Mouse (Mus musculus) A20 (cell line): ENCODE measurements around the gene Slc25a39.
"Not testable (repeated sequence)": the region's sequence is repeated elsewhere in the genome, so short reads cannot be mapped to it uniquely, and the experiment has no call there.

ENCODE experiments used
- DNase-seq: peaks from one replicate; pipeline ENCODE4 v3.0.0-alpha.2; 2011; ENCODE audit warnings: low read depth, low spot score

Gene Slc25a39

GRCm38 (mm10) chr11:102394421-102395124 lies 13.2 kb downstream of the Slc25a39 start:
- DNase-seq, result no peak

DNA sequence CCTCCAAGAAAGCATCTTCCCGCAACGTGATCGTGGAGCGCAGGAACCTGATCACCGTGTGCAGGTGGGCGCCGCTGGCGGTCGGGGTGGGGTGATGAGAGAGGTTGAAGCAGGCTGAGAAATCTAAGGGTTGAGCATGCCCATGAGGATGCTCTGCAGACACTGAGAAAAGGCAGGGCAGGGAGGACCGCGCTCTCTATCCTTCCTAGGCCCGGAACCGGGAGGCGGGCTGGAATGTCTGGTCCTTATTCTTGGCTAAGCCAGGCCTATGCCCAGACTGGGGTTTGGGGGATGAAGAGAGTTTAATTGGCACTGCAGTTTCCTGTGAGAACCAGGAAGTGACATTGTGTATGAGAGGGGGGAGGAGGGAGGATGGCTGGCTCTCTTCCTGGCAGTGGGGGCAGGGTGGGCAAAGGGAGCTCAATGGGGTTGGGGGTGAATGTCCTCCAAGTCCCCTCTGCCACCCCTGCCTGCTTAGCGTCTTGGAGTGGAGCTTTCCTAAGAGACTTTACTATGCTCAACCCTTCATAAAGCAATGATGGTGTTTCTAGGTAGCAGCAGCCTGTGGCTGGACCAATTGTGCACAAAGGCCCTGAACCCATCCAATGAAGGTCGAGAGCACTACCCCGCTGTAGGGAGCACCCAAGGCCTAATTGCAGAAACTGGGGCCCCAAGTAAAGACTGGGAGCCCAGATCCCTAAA lies 13.9 kb downstream of the Slc25a39 start:
- no peak for DNase-seq

- DNase-seq, result peak; percentile 78
Observed at GRCm38 (mm10) chr11:102393238-102393634, 14.5 kb downstream of the Slc25a39 start, which contains the start of gene Rundc3a. Gene Rundc3a, plus strand, starts transcription at chr11:102393403.

DNA sequence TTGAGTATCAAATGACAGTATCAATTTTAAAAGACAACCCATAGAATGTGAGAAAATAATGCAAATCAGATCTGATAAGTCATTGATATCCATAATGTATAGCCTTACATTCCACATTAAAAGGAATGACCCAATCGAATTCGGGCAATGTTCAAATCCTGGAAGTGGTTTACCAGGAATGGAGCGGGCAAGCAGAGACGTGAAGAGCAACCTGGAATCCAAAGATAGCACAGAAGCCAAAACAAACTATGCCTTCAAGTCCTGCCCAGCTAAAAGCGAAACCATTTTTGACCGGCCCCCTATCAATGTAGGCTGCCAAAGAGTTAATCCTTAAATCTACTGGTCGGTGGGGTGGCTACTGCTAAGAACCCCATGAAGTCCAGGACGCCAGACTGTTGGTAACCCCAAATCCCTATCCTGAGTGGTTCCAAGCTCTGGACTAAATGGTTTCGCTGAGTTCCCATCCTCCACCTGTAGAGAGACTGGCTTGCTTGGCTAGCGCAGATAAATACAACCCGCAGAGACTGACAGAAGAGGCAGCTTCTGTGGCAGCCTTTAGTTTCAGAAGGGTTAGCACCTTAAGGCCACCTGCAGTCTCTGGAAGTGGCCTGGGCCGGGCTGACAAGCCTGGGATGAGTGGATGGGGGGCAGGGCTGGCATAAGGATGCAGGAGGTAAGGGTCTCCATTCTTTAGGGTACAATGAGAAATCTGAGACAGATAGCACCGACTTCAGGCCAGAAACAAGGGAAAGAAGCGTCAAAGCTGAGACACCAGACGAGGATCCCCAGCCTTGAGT lies 15.1 kb downstream of the Slc25a39 start:
- no peak for DNase-seq

GRCm38 (mm10) chr11:102389436-102389835 lies 18.3 kb downstream of the Slc25a39 start:
- DNase-seq, result not testable (repeated sequence)

DNA sequence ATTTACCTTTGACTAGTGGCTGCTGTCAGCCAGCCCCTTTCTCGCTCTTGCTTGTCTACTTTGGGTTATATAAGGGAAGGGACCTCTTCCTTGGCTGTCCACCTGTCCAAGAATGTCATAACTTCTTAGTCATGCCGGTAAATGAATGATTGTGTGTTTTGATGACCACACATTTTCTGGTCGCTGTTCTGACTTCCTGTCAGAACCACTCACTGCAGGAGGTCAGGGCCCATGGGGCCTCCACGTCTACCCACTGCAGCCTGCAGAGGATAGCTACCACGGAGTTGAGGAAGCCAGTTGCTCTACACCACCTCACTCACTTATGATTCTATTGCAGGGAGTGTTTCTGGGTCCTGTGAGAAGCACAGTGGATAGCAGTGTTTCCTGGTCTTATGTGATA lies 21.6 kb downstream of the Slc25a39 start:
- no peak for DNase-seq

DNA sequence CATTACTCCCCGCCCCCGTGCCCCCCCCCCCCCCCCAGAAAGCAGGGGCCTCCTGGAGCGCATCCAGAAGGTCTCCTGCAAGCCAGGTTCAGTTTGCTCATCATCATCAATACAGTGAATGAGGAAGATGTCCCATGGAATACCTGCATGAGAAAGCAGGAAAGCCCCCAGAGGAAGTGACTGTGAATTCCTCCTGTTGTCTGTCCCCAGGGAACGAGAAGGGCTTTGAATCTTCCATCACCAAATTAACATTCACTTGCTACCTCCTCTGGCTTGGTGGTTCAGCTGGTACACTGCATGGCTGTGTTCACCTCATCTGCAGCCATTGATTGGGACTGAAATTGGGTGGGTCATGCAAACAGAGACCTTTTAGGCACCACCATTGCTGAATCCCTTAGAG lies 22.7 kb downstream of the Slc25a39 start:
- DNase-seq, result no peak

DNA sequence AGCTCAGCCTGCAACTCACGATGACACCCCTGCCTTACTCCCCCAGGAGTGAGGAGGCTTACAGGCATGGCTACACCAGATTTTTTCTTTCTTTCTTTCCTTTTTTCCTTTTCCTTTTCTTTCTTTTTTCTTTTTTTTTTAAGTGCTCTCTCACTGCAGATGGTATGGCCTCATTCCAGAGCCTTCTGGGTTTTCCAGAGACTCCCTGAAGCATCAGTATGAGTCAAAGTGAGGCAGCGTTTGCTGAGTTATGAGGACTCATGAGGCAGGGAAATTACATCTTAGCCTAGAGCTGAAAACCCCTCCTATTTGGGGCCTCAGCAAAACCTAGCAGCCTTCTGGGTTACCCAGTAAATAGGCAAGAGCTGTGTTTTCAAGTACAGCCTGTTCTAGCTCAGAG lies 23.3 kb downstream of the Slc25a39 start:
- no peak for DNase-seq

DNA sequence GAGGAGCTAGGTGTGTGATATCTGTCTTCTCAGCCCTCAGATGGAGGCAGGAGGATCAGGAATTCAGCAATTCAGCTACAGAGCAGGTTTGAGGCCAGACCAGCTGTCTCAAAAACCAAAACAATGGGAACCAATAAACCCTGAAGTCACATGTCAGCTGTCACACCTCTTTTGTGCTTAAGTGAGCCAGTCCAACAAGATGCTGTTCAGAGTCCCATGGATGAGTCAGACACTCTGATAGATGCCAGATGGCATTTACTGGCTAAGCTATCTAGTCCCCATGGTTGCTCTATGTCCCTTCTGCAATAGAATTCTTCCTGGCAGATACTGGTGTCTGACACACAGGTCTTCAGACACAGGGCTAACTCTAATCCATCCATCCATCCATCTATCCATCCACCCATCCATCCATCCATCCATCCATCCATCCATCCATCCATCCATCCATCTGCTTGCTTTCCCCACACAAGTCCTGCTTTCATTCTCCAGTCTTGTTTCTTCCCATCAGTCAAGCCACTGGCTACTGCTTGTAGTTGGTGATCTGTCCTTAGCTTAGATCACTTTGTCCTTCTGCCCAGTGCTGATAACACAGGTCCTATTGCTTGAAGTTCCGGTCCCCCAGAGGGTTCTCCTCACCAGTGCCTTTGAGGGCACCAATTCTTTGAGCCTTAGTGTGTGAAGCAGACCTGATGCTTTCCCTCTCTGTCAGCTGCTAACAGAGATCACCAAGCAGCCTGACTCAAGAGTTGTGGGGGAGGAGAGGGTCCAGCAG lies 24.2 kb downstream of the Slc25a39 start:
- DNase-seq, result no peak

- no peak for DNase-seq
Observed at GRCm38 (mm10) chr11:102382794-102383193, 25.0 kb downstream of the Slc25a39 start.

DNA sequence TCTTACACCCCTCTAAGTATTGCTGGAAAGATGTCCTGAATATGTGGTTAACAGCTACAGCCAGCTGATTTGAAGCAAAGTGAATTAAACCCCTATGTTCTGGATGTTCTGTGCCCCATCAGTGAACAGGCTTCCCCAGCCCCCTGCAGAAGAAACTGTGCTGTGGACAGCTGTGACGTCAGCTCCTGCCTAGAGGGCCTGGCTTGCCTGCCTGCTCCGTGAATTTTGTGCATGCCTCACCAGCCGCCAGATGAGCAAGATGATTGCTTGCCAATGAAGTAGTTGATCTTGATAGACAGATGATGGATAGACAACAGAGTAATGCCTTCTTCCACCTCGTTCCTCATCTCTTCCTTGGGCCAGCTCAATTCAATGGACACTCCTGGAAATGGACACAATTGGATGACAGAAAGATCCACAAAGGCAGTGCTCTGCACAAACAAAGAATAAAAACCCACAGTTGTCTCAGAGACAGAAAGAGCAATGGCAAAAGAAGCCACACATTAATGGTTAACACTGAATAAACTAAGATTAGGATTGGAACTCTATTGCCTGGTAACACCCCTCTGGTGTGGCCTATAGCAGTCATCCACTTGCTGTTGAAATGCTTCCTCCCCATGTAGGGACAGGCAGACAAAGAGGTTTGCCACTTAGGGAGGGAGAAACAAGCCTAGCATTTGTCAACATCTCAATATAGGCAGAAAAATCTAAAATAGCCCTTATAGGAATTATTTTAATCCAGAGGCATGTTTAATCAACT lies 26.2 kb downstream of the Slc25a39 start:
- DNase-seq, result no peak

DNA sequence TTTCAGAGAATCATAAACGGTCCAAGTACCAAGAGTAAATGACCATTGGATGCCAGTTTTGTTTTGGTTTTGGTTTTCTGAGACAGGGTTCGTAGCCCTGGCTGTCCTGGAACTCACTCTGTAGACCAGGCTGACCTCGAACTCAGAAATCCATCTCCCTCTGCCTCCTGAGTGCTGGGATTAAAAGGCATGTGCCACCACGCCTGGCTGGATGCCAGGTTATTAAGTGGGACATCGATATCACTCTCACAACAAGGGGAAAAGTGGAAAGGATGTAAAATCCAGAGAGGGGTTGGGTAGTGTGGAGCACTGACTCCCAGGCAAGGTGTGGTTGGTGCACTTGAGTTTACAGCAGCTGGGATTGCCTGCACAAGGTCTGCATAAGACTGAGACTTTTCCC lies 27.7 kb downstream of the Slc25a39 start:
- DNase-seq, result no peak

- DNase-seq, result peak; percentile 45
Observed at GRCm38 (mm10) chr11:102377186-102377585, 30.6 kb downstream of the Slc25a39 start.

DNA sequence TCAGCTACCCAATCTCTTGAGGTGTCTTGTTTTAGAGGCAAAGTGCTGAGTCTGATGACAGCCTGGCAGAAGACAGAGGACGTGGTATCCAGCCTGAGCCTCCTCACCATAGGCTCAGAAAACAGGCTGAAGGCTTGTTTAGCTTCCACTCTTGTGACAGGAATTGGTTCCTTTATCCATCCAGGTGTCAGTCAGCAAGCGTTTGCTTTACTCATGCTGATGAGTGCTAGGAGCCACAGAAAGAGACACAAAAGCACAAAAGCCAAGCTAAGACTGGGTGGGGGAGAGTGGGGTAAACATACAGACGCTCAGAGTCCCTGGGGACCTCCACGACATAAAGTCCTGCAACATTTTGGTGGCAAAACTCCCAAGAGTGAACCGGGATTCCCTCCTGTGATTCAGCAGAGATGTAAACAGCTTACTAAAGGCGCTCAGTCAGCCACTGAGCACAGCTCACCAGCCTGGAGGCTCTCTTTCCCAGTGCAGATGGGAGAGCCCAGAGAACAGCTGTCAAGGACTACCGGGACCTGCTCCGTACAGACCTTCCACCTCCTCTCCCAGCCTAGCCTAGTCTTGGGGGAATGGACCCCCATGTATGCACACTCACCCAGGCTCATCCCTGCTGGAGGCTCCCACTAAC lies 31.4 kb downstream of the Slc25a39 start:
- no peak for DNase-seq

GRCm38 (mm10) chr11:102375196-102376173 lies 32.3 kb downstream of the Slc25a39 start:
- DNase-seq, result peak; percentile 61

- no peak for DNase-seq
Observed at GRCm38 (mm10) chr11:102374108-102374725, 33.5 kb downstream of the Slc25a39 start.

GRCm38 (mm10) chr11:102373646-102374045 lies 34.1 kb downstream of the Slc25a39 start:
- DNase-seq, result no peak

DNA sequence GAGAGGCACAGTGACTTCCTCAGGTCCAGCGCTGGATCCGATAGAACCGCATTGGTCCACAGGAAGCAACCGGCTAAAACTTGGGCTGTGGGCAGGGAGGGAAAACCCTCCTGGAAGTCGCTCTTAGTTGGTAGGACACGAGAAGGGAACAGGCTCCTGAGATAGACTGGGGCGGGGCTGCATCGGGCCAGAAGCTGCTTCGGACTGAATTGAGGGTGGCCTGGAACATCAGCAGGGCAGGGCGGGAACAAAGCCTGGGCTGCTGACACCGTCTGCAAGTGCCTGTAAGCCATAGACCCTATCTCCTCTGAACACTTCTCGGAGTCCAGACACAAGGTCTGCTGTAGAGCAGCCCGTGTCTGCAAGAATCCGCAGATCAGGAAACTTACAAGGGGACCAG lies 34.8 kb downstream of the Slc25a39 start:
- DNase-seq, result no peak
